In genomic region chr7:110384343-110384742, GRCm38 (mm10) we compare ENCODE assay signal across 19 mouse cellular contexts.
DNase-seq lines count a peak whose midpoint lies in the region; ATAC-seq and TF ChIP-seq lines count a peak whose summit lies in the region.
"Had no signal": no experiment of that assay in that cellular context is flagged by ENCODE, and none has a peak within 500 bp of the region (broad histone marks: within the 10 kb centered on the region; RNA-seq: fewer than 3 reads in every experiment).

No protein-coding gene starts in this region.

- H3K4me2 ChIP-seq in liver, postnatal 0 days (ENCODE audit: low read depth, low read length), result no peak overlapping the region
- H3K4me2 ChIP-seq in liver, embryonic 11.5 days, result no peak overlapping the region
- H3K4me2 ChIP-seq: embryonic facial prominence, embryonic 13.5 days; hindbrain, embryonic 12.5 days; limb, embryonic 12.5 days had no signal

- H3K27ac ChIP-seq in liver, postnatal 0 days (ENCODE audit: low read depth), result no peak overlapping the region
- H3K27ac ChIP-seq in liver, embryonic 11.5 days (ENCODE audit: low read depth, low read length), result no peak overlapping the region
- no peak overlapping the region for H3K27ac ChIP-seq in cortical plate, adult 2 months (ENCODE audit: insufficient read depth, low read length)
- H3K27ac ChIP-seq: embryonic facial prominence, embryonic 13.5 days; heart, embryonic 10.5 days; hindbrain, embryonic 12.5 days; limb, embryonic 12.5 days had no signal

- H3K4me1 ChIP-seq in liver, postnatal 0 days (ENCODE audit: insufficient read depth), result 0 out of 2 replicates have a peak, but pooled peaks cover 2% of the 10 kb centered on the region
- no peaks in the 10 kb centered on the region for H3K4me1 ChIP-seq in liver, embryonic 11.5 days (replicated peaks; ENCODE audit: control insufficient read depth, insufficient read depth, low read length)
- H3K4me1 ChIP-seq in cortical plate, adult 2 months (ENCODE audit: control insufficient read depth, insufficient read depth, low read length), result peaks cover 1% of the 10 kb centered on the region
- H3K4me1 ChIP-seq: limb, embryonic 12.5 days had no signal

- no peaks in the 10 kb centered on the region for H3K9me3 ChIP-seq in liver, postnatal 0 days (ENCODE audit: low read length)
- H3K9me3 ChIP-seq in liver, embryonic 11.5 days (ENCODE audit: control insufficient read depth, low read length), result no peaks in the 10 kb centered on the region
- H3K9me3 ChIP-seq: embryonic facial prominence, embryonic 13.5 days; G1E; heart, embryonic 10.5 days; hindbrain, embryonic 12.5 days; limb, embryonic 12.5 days had no signal

- H3K9ac ChIP-seq in liver, postnatal 0 days (replicated peaks), result no peak overlapping the region
- H3K9ac ChIP-seq in liver, embryonic 11.5 days (ENCODE audit: low read depth, low read length), result no peak overlapping the region
- H3K9ac ChIP-seq: embryonic facial prominence, embryonic 13.5 days; hindbrain, embryonic 12.5 days; limb, embryonic 12.5 days had no signal

- TF ChIP-seq EP300 in liver, postnatal 0 days (IDR thresholded peaks at IDR 0.05; ENCODE audit: low read depth), result no peak

- H3K27me3 ChIP-seq in liver, postnatal 0 days (ENCODE audit: insufficient read depth, low read length), result no peaks in the 10 kb centered on the region
- H3K27me3 ChIP-seq in liver, embryonic 11.5 days (replicated peaks; ENCODE audit: control insufficient read depth, insufficient read depth, low read length), result no peaks in the 10 kb centered on the region
- H3K27me3 ChIP-seq: embryonic facial prominence, embryonic 13.5 days; hindbrain, embryonic 12.5 days; limb, embryonic 12.5 days had no signal

- no peak for ATAC-seq in liver, postnatal 0 days
- ATAC-seq in liver, embryonic 11.5 days (replicated peaks; ENCODE audit: low FRiP score), result no peak

- H3K4me3 ChIP-seq in liver, postnatal 0 days (ENCODE audit: low read depth, low read length), result no peak overlapping the region
- H3K4me3 ChIP-seq in liver, embryonic 11.5 days (ENCODE audit: low read depth, low read length), result no peak overlapping the region
- H3K4me3 ChIP-seq in cortical plate, adult 2 months (ENCODE audit: insufficient read depth, low read length), result no peak overlapping the region
- H3K4me3 ChIP-seq: embryonic facial prominence, embryonic 13.5 days; heart, embryonic 10.5 days; hindbrain, embryonic 12.5 days; limb, embryonic 12.5 days had no signal

- no peak for TF ChIP-seq POLR2A in cortical plate, adult 2 months (IDR thresholded peaks at IDR 0.05; ENCODE audit: extremely low read depth, insufficient read depth, low read length)

- TF ChIP-seq CTCF in liver, postnatal 0 days (IDR thresholded peaks at IDR 0.05; ENCODE audit: low read depth), result peak; percentile 33
- TF ChIP-seq CTCF in cortical plate, adult 2 months (IDR thresholded peaks at IDR 0.05; ENCODE audit: extremely low read depth, insufficient read depth, low read length), result 0 out of 2 replicates have a peak, but pooled peaks have one; percentile 1

- H3K36me3 ChIP-seq in liver, postnatal 0 days (replicated peaks; ENCODE audit: insufficient read depth, low read length), result no peaks in the 10 kb centered on the region
- no peaks in the 10 kb centered on the region for H3K36me3 ChIP-seq in liver, embryonic 11.5 days (ENCODE audit: control insufficient read depth, insufficient read depth, low read length)
- H3K36me3 ChIP-seq: embryonic facial prominence, embryonic 13.5 days; G1E; heart, embryonic 10.5 days; hindbrain, embryonic 12.5 days; limb, embryonic 12.5 days had no signal

- intact Hi-C loops in left cerebral cortex, postnatal 10 days (cut with DNase I), result no loop called here

- peak; percentile 7 for DNase-seq in adrenal gland, postnatal 14 days
- DNase-seq in adrenal gland, adult (ENCODE audit: inconsistent age in 2 of 2, low spot score in 1 of 2), result no peak
- DNase-seq in liver, postnatal 0 days, result no peak
- no peak for DNase-seq in liver, embryonic 11.5 days (ENCODE audit: low spot score)
- DNase-seq in A20 (ENCODE audit: low read depth, low spot score), result peak; percentile 56
- no peak for DNase-seq in right cerebral cortex, postnatal 4 days
- DNase-seq in left cerebral cortex, postnatal 10 days (ENCODE audit: extremely low spot score in 1 of 2, low spot score in 2 of 2), result no peak
- DNase-seq: adrenal gland, postnatal 36 days; cerebellum, adult 2 months; gastrocnemius, postnatal 25 days; heart, postnatal 10 days; kidney, postnatal 10 days; layer of hippocampus, adult 9-11 months had no signal

Comparison
In these comparisons a context has a peak if more than half of its experiments do, and no peak if none do; other contexts are left out.
1. DNase-seq: peak in adrenal gland, postnatal 14 days (single experiment) and A20 (single experiment); none in adrenal gland, adult (0 of 2), liver, postnatal 0 days (single experiment), liver, embryonic 11.5 days (single experiment), right cerebral cortex, postnatal 4 days (single experiment) and left cerebral cortex, postnatal 10 days (0 of 2).